Mouse (Mus musculus) limb, embryonic 12.5 days (tissue): ENCODE results near the gene Oxa1l. TPM values are rescaled to one million over a fixed set of nuclear protein-coding genes. Genes with fewer than 3 reads are reported as not detected.

ENCODE experiments used
- ATAC-seq: fragments of 200-750 bp; cut with Nextera tagmentation; 2 replicates; pipeline ENCODE4 v1.8.0; 2017; ENCODE audit warnings: low read depth, moderate TSS enrichment; ENCODE audit not compliant: insufficient number of reproducible peaks, insufficient read depth, low FRiP score, low TSS enrichment
- H3K27ac ChIP-seq: fragments of 300-500 bp; sonication (generic); 2 replicates; pipeline ENCODE4 v1.5.1; 2016; ENCODE audit warnings: mild to moderate bottlenecking, moderate library complexity
- H3K27me3 ChIP-seq: fragments of 300-500 bp; sonication (generic); 2 replicates; pipeline ENCODE4 v1.6.1; 2016; ENCODE audit warnings: mild to moderate bottlenecking, moderate library complexity
- H3K36me3 ChIP-seq: fragments of 300-500 bp; sonication (generic); 2 replicates; pipeline ENCODE4 v1.6.1; 2016; ENCODE audit warnings: mild to moderate bottlenecking, moderate library complexity
- H3K4me1 ChIP-seq: fragments of 300-500 bp; sonication (generic); replicated peaks from 2 replicates; pipeline ENCODE4 v1.6.1; 2016
- H3K4me2 ChIP-seq: fragments of 300-500 bp; sonication (generic); 2 replicates; pipeline ENCODE4 v1.6.1; 2016; ENCODE audit warnings: mild to moderate bottlenecking, moderate library complexity
- H3K4me3 ChIP-seq: fragments of 300-500 bp; sonication (generic); replicated peaks from 2 replicates; pipeline ENCODE4 v1.5.1; 2016; ENCODE audit warnings: mild to moderate bottlenecking
- H3K9ac ChIP-seq: fragments of 300-500 bp; sonication (generic); replicated peaks from 2 replicates; pipeline ENCODE4 v1.6.1; 2016; ENCODE audit warnings: mild to moderate bottlenecking, moderate library complexity
- H3K9me3 ChIP-seq: fragments of 300-500 bp; sonication (generic); 2 replicates; pipeline ENCODE4 v1.6.1; 2016; ENCODE audit warnings: mild to moderate bottlenecking, moderate library complexity
- WGBS: fragments of 180-500 bp; shearing (Covaris S2); methylation state at CpG from one replicate; pipeline ENCODE4 v1.1.7; 2016; 5-methylcytosine and 5-hydroxymethylcytosine counted together
- polyA plus RNA-seq: library from polyadenylated mRNA; unstranded; fragments of >200 nt; fragmentation: Nextera tagmentation; extraction: Ambion mirVana; gene quantifications from 2 replicates; pipeline ENCODE4 v1.2.1, GENCODE M21; 2016

Gene Oxa1l
- polyA plus RNA-seq, 1 experiment from 2014 or later = 50.9 TPM

- no peak overlapping the region for H3K9ac ChIP-seq
- WGBS = 96% methylated on average over 9 of the region's 9 CpGs
- ATAC-seq = no peak
These were observed 12.3 kb downstream of the Oxa1l start for GRCm38 (mm10) chr14:54372923-54373322.

GRCm38 (mm10) chr14:54375916-54376315 is 15.3 kb downstream of the Oxa1l start:
- Histone ChIP-seq H3K9me3 (0 out of 2 replicates have a peak, but pooled peaks cover 4% of the 10 kb centered on the region), H3K4me1 (no peaks in the 10 kb centered on the region), H3K4me3 (no peak overlapping the region), H3K27me3 (no peaks in the 10 kb centered on the region), H3K27ac (no peak overlapping the region), H3K9ac (no peak overlapping the region), H3K4me2 (no peak overlapping the region), H3K36me3 (peaks cover 9% of the 10 kb centered on the region; the same call in 1 of the 2 replicates)
- ATAC-seq = no peak
- WGBS = 74% methylated on average over 3 of the region's 3 CpGs

More at GRCm38 (mm10) chr14:54372923-54373322, 12.3 kb downstream of the Oxa1l start:
- H3K27ac ChIP-seq = no peak overlapping the region
- no peaks in the 10 kb centered on the region for H3K4me1 ChIP-seq
- peaks cover 4% of the 10 kb centered on the region; the same call in 1 of the 2 replicates for H3K9me3 ChIP-seq
- H3K4me3 ChIP-seq = no peak overlapping the region
- no peak overlapping the region for H3K4me2 ChIP-seq
- peaks cover 38% of the 10 kb centered on the region for H3K36me3 ChIP-seq
- no peaks in the 10 kb centered on the region for H3K27me3 ChIP-seq

- Histone ChIP-seq H3K9me3 (no peaks in the 10 kb centered on the region), H3K27me3 (no peaks in the 10 kb centered on the region), H3K9ac (no peak overlapping the region), H3K36me3 (no peaks in the 10 kb centered on the region), H3K4me1 (no peaks in the 10 kb centered on the region), H3K27ac (no peak overlapping the region), H3K4me3 (no peak overlapping the region), H3K4me2 (no peak overlapping the region)
- 86% methylated on average over 6 of the region's 6 CpGs for WGBS
- no peak for ATAC-seq
These were observed 16.5 kb downstream of the Oxa1l start for GRCm38 (mm10) chr14:54377166-54377565.

GRCm38 (mm10) chr14:54379571-54379970 is 18.9 kb downstream of the Oxa1l start:
- H3K9ac ChIP-seq = no peak overlapping the region
- H3K36me3 ChIP-seq = no peaks in the 10 kb centered on the region
- H3K4me3 ChIP-seq = no peak overlapping the region
- no peaks in the 10 kb centered on the region for H3K9me3 ChIP-seq
- no peak overlapping the region for H3K4me2 ChIP-seq
- no peak for ATAC-seq
- H3K27me3 ChIP-seq = no peaks in the 10 kb centered on the region
- no peak overlapping the region for H3K27ac ChIP-seq
- 73% methylated on average over 13 of the region's 13 CpGs for WGBS
- H3K4me1 ChIP-seq = peaks cover 7% of the 10 kb centered on the region

GRCm38 (mm10) chr14:54380616-54381015 is 20.0 kb downstream of the Oxa1l start:
- Histone ChIP-seq H3K9ac (no peak overlapping the region), H3K9me3 (no peaks in the 10 kb centered on the region), H3K4me1 (peaks cover 7% of the 10 kb centered on the region), H3K27me3 (no peaks in the 10 kb centered on the region), H3K36me3 (no peaks in the 10 kb centered on the region), H3K27ac (no peak overlapping the region), H3K4me2 (no peak overlapping the region), H3K4me3 (no peak overlapping the region)
- WGBS = 61% methylated on average over 4 of the region's 4 CpGs
- no peak for ATAC-seq

- Histone ChIP-seq H3K4me2 (no peak overlapping the region), H3K9ac (no peak overlapping the region), H3K27me3 (no peaks in the 10 kb centered on the region), H3K9me3 (no peaks in the 10 kb centered on the region), H3K36me3 (no peaks in the 10 kb centered on the region), H3K4me3 (no peak overlapping the region), H3K27ac (no peak overlapping the region), H3K4me1 (peaks cover 7% of the 10 kb centered on the region)
- 85% methylated on average over 10 of the region's 10 CpGs for WGBS
- no peak for ATAC-seq
These were observed 21.2 kb downstream of the Oxa1l start for GRCm38 (mm10) chr14:54381816-54382215.

- H3K9me3 ChIP-seq = no peaks in the 10 kb centered on the region
These were observed 22.0 kb downstream of the Oxa1l start for GRCm38 (mm10) chr14:54382641-54383040.

GRCm38 (mm10) chr14:54383355-54383771 is 22.7 kb downstream of the Oxa1l start:
- peaks cover 7% of the 10 kb centered on the region for H3K4me1 ChIP-seq
- no peak overlapping the region for H3K9ac ChIP-seq
- no peak overlapping the region for H3K27ac ChIP-seq
- no peaks in the 10 kb centered on the region for H3K9me3 ChIP-seq
- no peaks in the 10 kb centered on the region for H3K36me3 ChIP-seq
- H3K27me3 ChIP-seq = no peaks in the 10 kb centered on the region
- 67% methylated on average over 4 of the region's 4 CpGs for WGBS
- ATAC-seq = no peak
- no peak overlapping the region for H3K4me3 ChIP-seq
- no peak overlapping the region for H3K4me2 ChIP-seq

More at GRCm38 (mm10) chr14:54382641-54383040, 22.0 kb downstream of the Oxa1l start:
- no peak overlapping the region for H3K27ac ChIP-seq
- H3K36me3 ChIP-seq = no peaks in the 10 kb centered on the region
- 91% methylated on average over 9 of the region's 9 CpGs for WGBS
- ATAC-seq = no peak
- peaks cover 7% of the 10 kb centered on the region for H3K4me1 ChIP-seq
- H3K4me2 ChIP-seq = no peak overlapping the region
- no peak overlapping the region for H3K9ac ChIP-seq
- H3K4me3 ChIP-seq = no peak overlapping the region
- H3K27me3 ChIP-seq = no peaks in the 10 kb centered on the region

GRCm38 (mm10) chr14:54384396-54384795 is 23.8 kb downstream of the Oxa1l start:
- WGBS = 90% methylated on average over 8 of the region's 8 CpGs
- no peak overlapping the region for H3K9ac ChIP-seq
- no peaks in the 10 kb centered on the region for H3K36me3 ChIP-seq
- peaks cover 7% of the 10 kb centered on the region for H3K4me1 ChIP-seq
- no peak overlapping the region for H3K27ac ChIP-seq
- H3K27me3 ChIP-seq = no peaks in the 10 kb centered on the region
- no peaks in the 10 kb centered on the region for H3K9me3 ChIP-seq
- ATAC-seq = no peak
- H3K4me3 ChIP-seq = no peak overlapping the region
- no peak overlapping the region for H3K4me2 ChIP-seq

GRCm38 (mm10) chr14:54385968-54386618 is 25.5 kb downstream of the Oxa1l start:
- Histone ChIP-seq H3K36me3 (no peaks in the 10 kb centered on the region), H3K9me3 (no peaks in the 10 kb centered on the region), H3K4me1 (peaks cover 7% of the 10 kb centered on the region), H3K27ac (no peak overlapping the region), H3K4me3 (no peak overlapping the region), H3K4me2 (no peak overlapping the region), H3K27me3 (no peaks in the 10 kb centered on the region), H3K9ac (no peak overlapping the region)
- WGBS = 79% methylated on average over 7 of the region's 7 CpGs
- no peak for ATAC-seq

- Histone ChIP-seq H3K27ac (no peak overlapping the region), H3K9me3 (no peaks in the 10 kb centered on the region), H3K4me3 (no peak overlapping the region), H3K36me3 (no peaks in the 10 kb centered on the region), H3K9ac (no peak overlapping the region), H3K27me3 (no peaks in the 10 kb centered on the region), H3K4me1 (peaks cover 7% of the 10 kb centered on the region), H3K4me2 (no peak overlapping the region)
- ATAC-seq = no peak
- 75% methylated on average over 6 of the region's 6 CpGs for WGBS
These were observed 26.9 kb downstream of the Oxa1l start for GRCm38 (mm10) chr14:54387546-54387945.

GRCm38 (mm10) chr14:54390843-54391242 is 30.2 kb downstream of the Oxa1l start:
- Histone ChIP-seq H3K36me3 (no peaks in the 10 kb centered on the region), H3K9me3 (0 out of 2 replicates have a peak, but pooled peaks cover 5% of the 10 kb centered on the region), H3K27ac (no peak overlapping the region), H3K4me1 (no peaks in the 10 kb centered on the region), H3K9ac (no peak overlapping the region), H3K4me2 (no peak overlapping the region), H3K4me3 (no peak overlapping the region), H3K27me3 (no peaks in the 10 kb centered on the region)
- WGBS = 42% methylated on average over 6 of the region's 6 CpGs
- no peak for ATAC-seq
